8 mouse cellular contexts compared by ENCODE assay signal in genomic region chr5:64298331-64299036, GRCm38 (mm10).
A peak's percentile ranks its signal among the peaks of the same experiment; 100 is the strongest.
DNase-seq lines count a peak whose midpoint lies in the region; ATAC-seq and TF ChIP-seq lines count a peak whose summit lies in the region.
"Had no signal": no experiment of that assay in that cellular context is flagged by ENCODE, and none has a peak within 500 bp of the region (broad histone marks: within the 10 kb centered on the region; RNA-seq: fewer than 3 reads in every experiment).

No protein-coding gene starts in this region.

- peak overlapping the region; percentile 27; the same call in 1 of the 2 replicates for H3K4me2 ChIP-seq in heart, postnatal 0 days (ENCODE audit: low read depth, low read length)
- H3K4me2 ChIP-seq in midbrain, embryonic 13.5 days (replicated peaks): peak overlapping the region; percentile 26

- peaks cover 13% of the 10 kb centered on the region for H3K4me1 ChIP-seq in heart, postnatal 0 days (ENCODE audit: control insufficient read depth, insufficient read depth)
- H3K4me1 ChIP-seq in midbrain, embryonic 13.5 days (replicated peaks): peaks cover 29% of the 10 kb centered on the region
- no peaks in the 10 kb centered on the region for H3K4me1 ChIP-seq in cerebellum, adult 2 months (ENCODE audit: control insufficient read depth, insufficient read depth, low read length)

- H3K9ac ChIP-seq in heart, postnatal 0 days (replicated peaks; ENCODE audit: low read depth, low read length): no peak overlapping the region
- H3K9ac ChIP-seq in midbrain, embryonic 13.5 days (replicated peaks): 0 out of 2 replicates have a peak overlapping the region, but pooled peaks have one; percentile 15

- no peak for TF ChIP-seq CTCF in heart, postnatal 0 days (IDR thresholded peaks at IDR 0.05; ENCODE audit: low read depth)
- TF ChIP-seq CTCF in cerebellum, adult 2 months (IDR thresholded peaks at IDR 0.05; ENCODE audit: borderline replicate concordance, insufficient read depth, low read depth, low read length): no peak

- ATAC-seq in heart, postnatal 0 days (ENCODE audit: insufficient read depth, low read depth): peak; percentile 56
- ATAC-seq in midbrain, embryonic 13.5 days: peak; percentile 65
- ATAC-seq in activated CD4-positive, CD25-positive, alpha-beta regulatory T cell, adult 4 months: no peak

- H3K4me3 ChIP-seq in heart, postnatal 0 days (ENCODE audit: low read depth, low read length): no peak overlapping the region
- peak overlapping the region; percentile 0; the same call in 1 of the 2 replicates for H3K4me3 ChIP-seq in midbrain, embryonic 13.5 days (replicated peaks)
- no peak overlapping the region for H3K4me3 ChIP-seq in cerebellum, adult 2 months (replicated peaks; ENCODE audit: insufficient read depth, low read depth, low read length)
- H3K4me3 ChIP-seq: erythroblast, embryonic 14.5 days had no signal

- no peak for TF ChIP-seq EP300 in heart, postnatal 0 days (IDR thresholded peaks at IDR 0.05; ENCODE audit: low read depth)

- H3K36me3 ChIP-seq in heart, postnatal 0 days (replicated peaks; ENCODE audit: control insufficient read depth, insufficient read depth, low read length): 0 out of 2 replicates have a peak, but pooled peaks cover 21% of the 10 kb centered on the region
- H3K36me3 ChIP-seq in midbrain, embryonic 13.5 days: no peaks in the 10 kb centered on the region

- no peaks in the 10 kb centered on the region for H3K9me3 ChIP-seq in heart, postnatal 0 days (replicated peaks; ENCODE audit: control insufficient read depth, low read length)
- no peaks in the 10 kb centered on the region for H3K9me3 ChIP-seq in midbrain, embryonic 13.5 days

- peak; percentile 63 for DNase-seq in ZHBTc4 (ENCODE audit: low read depth, low spot score)
- DNase-seq in embryo, embryonic 10.5 days (ENCODE audit: low spot score): peak; percentile 57
- peak; percentile 45 for DNase-seq in heart, postnatal 0 days (ENCODE audit: low spot score)
- DNase-seq in kidney, postnatal 4 days: peak; percentile 69 to 82
- no peak for DNase-seq in cerebellum, adult 2 months

- WGBS in heart, postnatal 0 days: 28% methylated on average over 20 of the region's 20 CpGs
- 31% methylated on average over 20 of the region's 20 CpGs for WGBS in midbrain, embryonic 13.5 days
- WGBS in cerebellum, adult 2 months: 50% methylated on average over 20 of the region's 20 CpGs

- peak overlapping the region; percentile 31; the same call in 1 of the 2 replicates for H3K27ac ChIP-seq in heart, postnatal 0 days (ENCODE audit: low read depth)
- H3K27ac ChIP-seq in midbrain, embryonic 13.5 days: no peak overlapping the region
- no peak overlapping the region for H3K27ac ChIP-seq in cerebellum, adult 2 months (ENCODE audit: insufficient read depth, low read length)

- no peaks in the 10 kb centered on the region for H3K27me3 ChIP-seq in heart, postnatal 0 days (ENCODE audit: control insufficient read depth, insufficient read depth, low read length)
- H3K27me3 ChIP-seq in midbrain, embryonic 13.5 days: no peaks in the 10 kb centered on the region
- no peaks in the 10 kb centered on the region for H3K27me3 ChIP-seq in cerebellum, adult 2 months (ENCODE audit: control insufficient read depth, insufficient read depth, low read length)

- no peak for TF ChIP-seq POLR2A in cerebellum, adult 2 months (IDR thresholded peaks at IDR 0.05; ENCODE audit: borderline replicate concordance, insufficient read depth, low read length)

Comparison
In these comparisons a context has a peak if more than half of its experiments do, and no peak if none do; other contexts are left out.
1. DNase-seq: peak in ZHBTc4 (single experiment), embryo, embryonic 10.5 days (single experiment), heart, postnatal 0 days (single experiment) and kidney, postnatal 4 days (2 of 2); none in cerebellum, adult 2 months (0 of 2).